Mouse (Mus musculus) lung, adult 2 months (tissue): ENCODE results near the gene Tmem235. TPM values are rescaled to one million over a fixed set of nuclear protein-coding genes. Genes with fewer than 3 reads are reported as not detected.
"Not testable (repeated sequence)": the region's sequence is repeated elsewhere in the genome, so short reads cannot be mapped to it uniquely, and the experiment has no call there.

Source experiments
- DNase-seq: peaks from one replicate; pipeline ENCODE4 v3.0.0; 2022
- H3K4me1 ChIP-seq: fragments of 200-500 bp; 2 replicates; pipeline ENCODE4 v1.6.1; 2011; ENCODE audit warnings: low read length; ENCODE audit not compliant: control insufficient read depth, insufficient read depth
- H3K4me3 ChIP-seq: fragments of 200-500 bp; replicated peaks from 2 replicates; pipeline ENCODE3; 2011; ENCODE audit warnings: low read depth, mild to moderate bottlenecking, control low read depth, low read length; ENCODE audit errors: extremely low read depth
- CTCF ChIP-seq: fragments of 200-500 bp; IDR thresholded peaks from 2 replicates; pipeline ENCODE4 v1.5.1; 2011; ENCODE audit warnings: mild to moderate bottlenecking, low read length, control low read depth; ENCODE audit not compliant: insufficient read depth
- POLR2A ChIP-seq: fragments of 200-500 bp; IDR thresholded peaks from 2 replicates; pipeline ENCODE4 v1.6.1; 2011; ENCODE audit warnings: low read depth, mild to moderate bottlenecking, control low read depth, low read length, borderline replicate concordance; ENCODE audit errors: extremely low read depth
- WGBS: fragments of 180-500 bp; shearing (Covaris S2); methylation state at CpG from one replicate; pipeline ENCODE4 v1.1.7; 2018; 5-methylcytosine and 5-hydroxymethylcytosine counted together
- polyA plus RNA-seq: library from polyadenylated mRNA; depleted of rRNA; stranded (reverse); fragments of >200 nt; gene quantifications from 2 replicates; pipeline ENCODE4 v1.2.3, GENCODE M21; 2012

Tmem235 gene
- polyA plus RNA-seq, 1 experiment = not detected

DNA sequence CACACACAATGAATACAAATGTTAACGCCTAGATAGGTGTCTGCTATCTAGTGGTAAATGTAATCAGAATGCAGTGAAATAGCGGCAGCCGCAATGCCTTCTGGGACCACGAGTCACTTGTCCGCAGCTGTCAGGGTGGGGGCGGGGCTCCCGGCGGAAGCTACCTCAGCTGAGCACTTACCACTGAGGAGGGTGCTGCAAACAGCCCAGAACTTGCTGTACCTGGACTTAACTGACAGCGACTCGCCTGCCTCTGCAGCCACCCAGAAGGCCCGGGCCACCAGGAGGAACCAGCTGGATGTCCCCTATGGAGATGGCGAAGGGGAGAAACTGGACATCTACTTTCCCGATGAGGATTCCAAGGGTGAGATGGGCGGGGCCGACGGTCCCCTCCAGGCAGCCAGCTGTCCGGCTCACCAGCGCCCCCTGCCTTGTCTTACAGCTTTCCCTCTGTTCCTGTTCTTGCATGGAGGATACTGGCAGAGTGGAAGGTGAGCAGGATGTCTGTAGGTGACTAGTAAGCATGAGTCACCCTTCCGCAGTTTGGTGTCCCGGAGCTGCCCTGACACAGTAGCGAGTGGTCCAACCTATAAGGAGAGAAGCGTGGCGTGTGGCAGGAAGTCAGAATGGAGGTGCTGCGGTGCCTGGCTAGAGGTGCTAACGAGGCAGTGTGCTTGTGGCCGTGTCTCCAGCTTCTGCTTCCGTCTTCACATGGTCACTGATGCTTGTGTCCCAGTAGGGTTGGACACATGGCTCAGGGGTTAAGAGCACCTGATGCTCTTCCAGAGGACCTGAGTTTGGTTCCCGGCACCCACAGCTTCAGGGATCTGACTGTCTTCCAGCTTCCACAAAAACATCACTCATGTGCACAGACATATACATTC, 28.2 kb upstream of the Tmem235 start:
- peak; percentile 81 for DNase-seq
- WGBS = 16% methylated on average over 28 of the region's 28 CpGs
- peak overlapping the region; percentile 56 for H3K4me3 ChIP-seq
- TF ChIP-seq CTCF = peak; percentile 72
- TF ChIP-seq POLR2A = no peak
- peaks cover 13% of the 10 kb centered on the region for H3K4me1 ChIP-seq

DNA sequence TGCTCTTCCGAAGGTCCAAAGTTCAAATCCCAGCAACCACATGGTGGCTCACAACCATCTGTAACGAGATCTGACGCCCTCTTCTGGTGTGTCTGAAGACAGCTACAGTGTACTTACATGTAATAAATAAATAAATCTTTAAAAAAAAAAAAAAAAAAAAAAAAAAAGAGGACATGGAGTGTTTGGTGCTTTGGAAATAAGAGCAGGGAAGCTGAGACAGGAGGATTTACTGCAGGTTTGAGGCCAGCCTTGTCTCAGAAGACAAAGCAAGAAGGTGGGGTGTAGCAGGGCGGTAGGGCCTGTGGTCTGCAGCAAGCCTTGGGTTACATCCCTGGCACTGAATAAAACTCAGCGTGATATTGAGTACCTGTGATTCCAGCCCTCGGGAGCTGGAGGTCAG, 27.0 kb upstream of the Tmem235 start:
- not testable (repeated sequence) for H3K4me3 ChIP-seq, DNase-seq
- WGBS = 81% methylated on average over 6 of the region's 6 CpGs
- peaks cover 10% of the 10 kb centered on the region for H3K4me1 ChIP-seq

DNA sequence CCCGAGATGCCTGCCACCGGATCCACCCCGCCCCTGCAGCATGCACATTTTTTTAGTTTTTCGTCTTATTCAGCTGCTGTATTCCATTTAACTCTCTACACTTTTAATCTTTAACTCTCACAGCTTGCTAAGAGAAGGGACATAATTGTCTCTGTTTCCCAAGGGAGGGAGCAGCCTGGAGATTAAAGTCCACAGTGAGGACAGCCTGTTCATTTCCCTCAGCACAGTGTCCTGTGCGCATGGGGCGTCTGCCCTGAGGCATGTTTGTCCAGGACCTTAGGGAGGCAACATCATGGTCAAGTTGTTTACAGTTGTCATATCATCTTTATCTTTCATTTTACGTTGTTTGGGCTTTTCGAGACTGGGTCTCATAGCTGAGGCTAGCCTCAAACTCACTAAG, 26.5 kb upstream of the Tmem235 start:
- no peak for TF ChIP-seq CTCF
- 90% methylated on average over 8 of the region's 8 CpGs for WGBS
- no peak for DNase-seq
- no peak overlapping the region for H3K4me3 ChIP-seq
- peaks cover 5% of the 10 kb centered on the region; the same call in 1 of the 2 replicates for H3K4me1 ChIP-seq

DNA sequence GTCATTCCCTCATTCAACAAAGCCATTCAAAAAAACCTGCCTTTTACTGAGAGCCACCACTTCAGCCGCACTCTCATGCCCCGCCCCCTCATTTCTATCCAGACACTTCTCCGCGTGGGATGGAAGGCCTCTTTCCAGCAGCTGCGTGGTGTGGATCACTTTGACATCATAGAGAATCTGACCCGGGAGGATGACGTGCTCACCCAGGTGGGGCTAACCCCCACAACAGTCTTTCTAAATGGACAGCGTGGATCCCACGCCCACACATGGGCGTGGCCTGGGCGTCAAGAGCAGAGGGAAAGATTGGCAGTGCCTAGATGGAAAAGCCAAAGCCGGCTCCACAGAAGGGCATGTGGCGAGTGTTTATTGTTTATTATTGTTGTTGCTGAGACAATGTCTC, 24.2 kb upstream of the Tmem235 start:
- Histone ChIP-seq H3K4me1 (no peaks in the 10 kb centered on the region), H3K4me3 (peak overlapping the region; percentile 14)
- WGBS = 25% methylated on average over 13 of the region's 13 CpGs
- TF ChIP-seq POLR2A (no peak), CTCF (no peak)
- DNase-seq = peak; percentile 56

DNA sequence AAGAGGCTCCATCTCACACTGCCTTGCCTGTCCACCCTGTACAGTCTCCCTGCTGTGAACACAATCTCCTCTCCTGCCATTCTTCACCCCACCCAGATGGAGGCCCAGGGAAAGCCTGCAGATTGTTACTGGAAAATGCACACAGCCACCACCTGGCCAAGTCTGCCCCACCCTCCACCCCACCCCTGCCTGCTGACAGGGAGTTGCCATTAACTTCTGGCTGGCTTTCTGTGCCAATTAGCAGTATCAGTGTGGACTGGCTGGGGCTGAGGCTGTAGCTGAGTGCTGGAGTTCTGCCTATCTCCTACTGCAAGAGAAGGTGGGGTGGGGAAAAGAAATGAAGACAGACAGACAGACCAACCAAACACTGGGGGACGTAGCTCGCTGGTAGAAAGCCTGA, 22.0 kb upstream of the Tmem235 start:
- TF ChIP-seq POLR2A (no peak), CTCF (no peak)
- H3K4me1 ChIP-seq = no peaks in the 10 kb centered on the region
- no peak overlapping the region for H3K4me3 ChIP-seq
- 58% methylated on average over 2 of the region's 2 CpGs for WGBS
- no peak for DNase-seq

DNA sequence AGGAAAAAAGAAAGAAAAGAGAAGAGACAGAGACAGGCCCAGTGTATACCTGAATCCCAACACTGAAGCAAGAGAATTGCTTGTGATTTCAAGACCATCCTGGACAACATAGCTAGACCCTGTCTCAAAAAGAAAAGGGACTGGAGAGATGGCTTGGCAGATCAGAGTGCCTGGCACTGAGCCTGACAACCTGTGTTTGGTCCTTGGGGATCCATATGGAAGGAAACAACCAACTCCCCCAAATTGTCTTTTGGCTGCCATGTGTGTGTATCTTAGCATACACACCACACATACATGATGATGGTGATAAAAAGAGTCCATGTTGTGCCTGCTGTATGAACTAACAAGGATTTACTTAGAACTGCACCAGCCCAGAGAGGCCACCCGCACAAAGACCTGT, 21.5 kb upstream of the Tmem235 start:
- no peak overlapping the region for H3K4me3 ChIP-seq
- TF ChIP-seq CTCF = no peak
- no peak for TF ChIP-seq POLR2A
- H3K4me1 ChIP-seq = no peaks in the 10 kb centered on the region
- DNase-seq = no peak
- WGBS = 83% methylated on average over 1 of the region's 1 CpGs

DNA sequence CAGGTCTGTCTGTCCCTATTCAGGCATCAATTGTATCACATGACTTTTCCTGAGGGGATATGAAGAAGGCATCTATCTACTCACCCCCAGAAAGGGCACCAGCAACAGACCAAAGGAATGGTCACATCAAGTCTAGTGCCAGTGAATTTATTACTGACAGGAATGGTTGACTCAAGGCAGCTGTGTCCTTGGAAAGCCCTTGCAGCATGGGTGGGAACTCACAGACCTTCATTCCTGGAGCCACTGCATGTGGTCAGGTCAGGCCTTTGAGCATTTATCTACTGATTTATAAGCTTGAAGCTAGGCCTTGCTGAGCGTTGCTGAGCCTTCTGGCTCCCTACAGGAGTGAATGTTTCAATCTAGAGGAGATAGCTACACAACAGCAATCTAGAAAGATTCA, 19.6 kb upstream of the Tmem235 start:
- WGBS = 48% methylated on average over 1 of the region's 1 CpGs
- Histone ChIP-seq H3K4me3 (no peak overlapping the region), H3K4me1 (no peaks in the 10 kb centered on the region)
- TF ChIP-seq CTCF (no peak), POLR2A (no peak)
- DNase-seq = no peak

DNA sequence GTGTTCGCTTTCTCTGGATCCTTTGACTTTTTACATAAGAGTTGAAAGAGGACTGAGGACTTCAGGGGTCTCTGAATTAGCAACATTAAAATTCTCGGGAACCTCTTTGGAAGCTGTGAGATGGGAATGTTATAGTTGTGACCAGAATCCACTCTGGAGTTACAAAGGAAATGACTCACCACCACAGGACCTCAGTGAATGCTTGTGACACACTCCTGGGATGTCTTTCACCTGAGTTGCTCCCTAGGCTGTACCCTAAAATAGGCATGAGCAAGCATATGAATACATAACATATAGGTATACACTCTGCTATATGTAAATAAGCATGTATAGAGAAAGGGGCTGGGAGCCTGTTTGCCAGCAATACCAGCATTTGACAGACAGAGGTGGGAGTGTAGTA, 17.1 kb upstream of the Tmem235 start:
- DNase-seq = no peak
- WGBS = 80% methylated on average over 2 of the region's 2 CpGs
- TF ChIP-seq CTCF (no peak), POLR2A (no peak)
- Histone ChIP-seq H3K4me1 (peaks cover 5% of the 10 kb centered on the region), H3K4me3 (no peak overlapping the region)

DNA sequence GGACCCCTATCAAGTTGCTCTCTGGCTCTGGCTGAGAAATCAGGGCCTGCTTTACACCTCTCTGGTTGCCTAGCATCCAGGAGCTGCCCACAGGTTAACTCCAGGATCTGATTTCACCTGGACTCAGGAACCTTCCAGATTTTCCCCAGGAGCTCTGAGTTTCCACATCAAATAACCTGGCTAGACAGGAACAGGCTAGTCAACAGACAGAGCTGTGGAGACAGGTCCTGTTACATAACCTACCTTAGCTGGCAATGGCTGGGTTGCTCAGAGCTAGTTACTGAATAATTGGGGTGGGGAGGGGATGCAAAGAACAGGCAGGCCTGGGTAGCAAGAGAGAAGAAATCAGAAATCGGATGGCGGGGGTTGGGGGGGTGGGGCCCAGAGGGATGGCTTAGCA, 15.6 kb upstream of the Tmem235 start:
- 75% methylated on average over 2 of the region's 2 CpGs for WGBS
- H3K4me1 ChIP-seq = peaks cover 6% of the 10 kb centered on the region
- TF ChIP-seq POLR2A (no peak), CTCF (no peak)
- no peak overlapping the region for H3K4me3 ChIP-seq
- DNase-seq = no peak

DNA sequence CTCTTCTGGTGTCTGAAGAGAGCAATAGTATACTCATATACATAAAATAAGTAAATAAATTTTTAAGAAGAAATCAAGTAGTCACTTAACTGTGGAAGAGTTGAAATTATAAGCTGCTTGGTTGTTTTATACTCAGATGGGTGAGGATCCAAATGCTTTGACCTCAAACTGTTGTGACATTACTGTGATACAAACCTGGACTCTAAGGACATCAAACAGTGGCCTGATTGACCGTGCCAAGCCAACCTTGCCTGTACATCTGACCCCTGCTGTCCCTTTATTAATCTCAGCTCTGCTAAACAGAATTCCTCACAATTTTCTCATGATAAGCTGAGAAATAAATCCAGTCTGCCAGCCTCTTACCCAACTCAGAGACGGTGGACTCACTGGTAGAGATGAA, 14.9 kb upstream of the Tmem235 start:
- Histone ChIP-seq H3K4me3 (no peak overlapping the region), H3K4me1 (peaks cover 6% of the 10 kb centered on the region)
- no peak for TF ChIP-seq POLR2A
- TF ChIP-seq CTCF = no peak
- DNase-seq = no peak
- WGBS = 77% methylated on average over 2 of the region's 2 CpGs
